Mouse (Mus musculus) C2C12 (cell line): ENCODE results near the gene Flnb. TPM values are rescaled to one million over a fixed set of nuclear protein-coding genes. Genes with fewer than 3 reads are reported as not detected.

Source experiments
- H3K27me3 ChIP-seq: one replicate; pipeline ENCODE4 v1.6.1; 2011; ENCODE audit not compliant: control insufficient read depth, insufficient read depth, insufficient read length
- H3K36me3 ChIP-seq: one replicate; pipeline ENCODE4 v1.6.1; 2011; ENCODE audit not compliant: control insufficient read depth, insufficient read depth
- H3K4me3 ChIP-seq: one replicate; pipeline ENCODE4 v1.5.1; 2011; ENCODE audit warnings: mild to moderate bottlenecking, control low read depth; ENCODE audit not compliant: poor library complexity, insufficient read depth, severe bottlenecking
- H3K79me2 ChIP-seq: one replicate; pipeline ENCODE4 v1.6.1; 2011; ENCODE audit not compliant: control insufficient read depth, insufficient read depth
- H3K79me3 ChIP-seq: one replicate; pipeline ENCODE4 v1.6.1; 2011; ENCODE audit warnings: low read depth, control low read depth
- H3ac ChIP-seq: one replicate; pipeline ENCODE3; 2011; ENCODE audit warnings: low read depth; ENCODE audit not compliant: control insufficient read depth, insufficient read length
- CEBPB ChIP-seq: IDR thresholded peaks from one replicate; pipeline ENCODE4 v1.6.1; 2011; ENCODE audit warnings: low read depth, mild to moderate bottlenecking, control low read depth, moderate library complexity
- CTCF ChIP-seq: IDR thresholded peaks from one replicate; pipeline ENCODE4 v1.5.1; 2011; ENCODE audit not compliant: control insufficient read depth, insufficient read depth, insufficient read length
- FOSL1 ChIP-seq: IDR thresholded peaks from one replicate; pipeline ENCODE4 v1.8.0; 2011; ENCODE audit warnings: mild to moderate bottlenecking, low read length; ENCODE audit not compliant: poor library complexity, insufficient read depth, severe bottlenecking
- MAX ChIP-seq: IDR thresholded peaks from one replicate; pipeline ENCODE4 v1.6.1; 2011; ENCODE audit warnings: mild to moderate bottlenecking, control low read depth
- MYOD1 ChIP-seq: IDR thresholded peaks from one replicate; pipeline ENCODE4 v1.6.1; 2011; ENCODE audit warnings: low read depth; ENCODE audit not compliant: control insufficient read depth, insufficient read length
- MYOG ChIP-seq: IDR thresholded peaks from one replicate; pipeline ENCODE4 v1.6.1; 2011; ENCODE audit not compliant: control insufficient read depth, insufficient read length; ENCODE audit errors: extremely low read depth
- USF1 ChIP-seq: IDR thresholded peaks from one replicate; pipeline ENCODE4 v1.6.1; 2011; ENCODE audit warnings: low read depth, mild to moderate bottlenecking, control low read depth, moderate library complexity
- polyA plus RNA-seq: library from polyadenylated mRNA; unstranded; fragments of >200 nt; fragmentation: generic; extraction: Trizol; gene quantifications from one replicate; pipeline ENCODE4 v1.2.1, GENCODE M21; 2012; ENCODE audit warnings: missing spikeins

Flnb gene
- polyA plus RNA-seq, 1 experiment: 154 TPM

GRCm38 (mm10) chr14:7937052-7937630 is 119.4 kb downstream of the Flnb start:
- Histone ChIP-seq H3K27me3 (no peaks in the 10 kb centered on the region), H3K79me2 (peaks cover 6% of the 10 kb centered on the region), H3ac (no peak overlapping the region), H3K36me3 (peaks cover 96% of the 10 kb centered on the region), H3K4me3 (no peak overlapping the region), H3K79me3 (no peaks in the 10 kb centered on the region)
- TF ChIP-seq MAX (no peak), FOSL1 (no peak), CTCF (no peak), MYOD1 (no peak), MYOG (no peak)

GRCm38 (mm10) chr14:7938809-7939784 is 121.3 kb downstream of the Flnb start:
- no peaks in the 10 kb centered on the region for H3K79me3 ChIP-seq
- no peak overlapping the region for H3ac ChIP-seq
- H3K36me3 ChIP-seq: peaks cover 96% of the 10 kb centered on the region
- TF ChIP-seq CTCF (no peak), MYOG (no peak), MYOD1 (no peak), FOSL1 (no peak), USF1 (no peak), CEBPB (no peak), MAX (no peak)
- H3K27me3 ChIP-seq: no peaks in the 10 kb centered on the region
- H3K4me3 ChIP-seq: no peak overlapping the region
- peaks cover 6% of the 10 kb centered on the region for H3K79me2 ChIP-seq

- Histone ChIP-seq H3K79me3 (no peaks in the 10 kb centered on the region), H3K27me3 (no peaks in the 10 kb centered on the region), H3ac (no peak overlapping the region), H3K36me3 (peaks cover 98% of the 10 kb centered on the region), H3K79me2 (no peaks in the 10 kb centered on the region), H3K4me3 (no peak overlapping the region)
- TF ChIP-seq FOSL1 (no peak), CEBPB (no peak), MYOG (no peak), MYOD1 (no peak), USF1 (no peak), CTCF (no peak)
These were observed 123.7 kb downstream of the Flnb start for GRCm38 (mm10) chr14:7941413-7941812.

GRCm38 (mm10) chr14:7943101-7943800 is 125.5 kb downstream of the Flnb start:
- Histone ChIP-seq H3K27me3 (no peaks in the 10 kb centered on the region), H3K4me3 (no peak overlapping the region), H3K79me3 (no peaks in the 10 kb centered on the region), H3ac (no peak overlapping the region), H3K79me2 (no peaks in the 10 kb centered on the region), H3K36me3 (peaks cover 98% of the 10 kb centered on the region)
- TF ChIP-seq USF1: no peak
- no peak for TF ChIP-seq MYOD1
- no peak for TF ChIP-seq MYOG
- no peak for TF ChIP-seq MAX
- no peak for TF ChIP-seq CTCF
- no peak for TF ChIP-seq CEBPB
- no peak for TF ChIP-seq FOSL1

GRCm38 (mm10) chr14:7943801-7944135 is 126.0 kb downstream of the Flnb start:
- peaks cover 98% of the 10 kb centered on the region for H3K36me3 ChIP-seq
- H3K4me3 ChIP-seq: no peak overlapping the region
- no peaks in the 10 kb centered on the region for H3K79me2 ChIP-seq
- H3ac ChIP-seq: no peak overlapping the region
- TF ChIP-seq CEBPB: no peak
- no peaks in the 10 kb centered on the region for H3K27me3 ChIP-seq
- no peaks in the 10 kb centered on the region for H3K79me3 ChIP-seq
